ENCODE assay signal across 9 mouse cellular contexts in genomic region chr6:94284089-94284825, GRCm38 (mm10). TPM values are rescaled to one million over a fixed set of nuclear protein-coding genes. Genes with fewer than 3 reads are reported as not detected.
DNase-seq lines count a peak whose midpoint lies in the region; ATAC-seq and TF ChIP-seq lines count a peak whose summit lies in the region.
"Had no signal": no experiment of that assay in that cellular context is flagged by ENCODE, and none has a peak within 500 bp of the region (broad histone marks: within the 10 kb centered on the region; RNA-seq: fewer than 3 reads in every experiment).

No protein-coding gene starts in this region.

- H3K79me2 ChIP-seq in heart, adult 2 months (replicated peaks; ENCODE audit: control insufficient read depth, insufficient read depth, low read length): no peaks in the 10 kb centered on the region

- peak; percentile 36 to 61 for DNase-seq in heart, adult 2 months
- DNase-seq in heart, postnatal 36 days: no peak
- DNase-seq in adrenal gland, adult 18-20 months (ENCODE audit: low spot score in 2 of 2): peak; percentile 41 to 54
- peak; percentile 63 for DNase-seq in embryonic facial prominence, embryonic 11.5 days (ENCODE audit: low spot score)
- DNase-seq in heart, postnatal 25 days (ENCODE audit: low spot score): peak; percentile 14
- peak; percentile 54 for DNase-seq in liver
- DNase-seq in frontal cortex, postnatal 36 days (ENCODE audit: low spot score in 2 of 2): no peak

- no peak for TF ChIP-seq POLR2A in heart, adult 2 months (IDR thresholded peaks at IDR 0.05; ENCODE audit: insufficient read depth, low read depth, low read length)

- TF ChIP-seq CTCF in heart, adult 2 months (IDR thresholded peaks at IDR 0.05): peak; percentile 32; the same call in 1 of the 2 replicates

- H3K9ac ChIP-seq in heart, adult 2 months (ENCODE audit: low read depth, low read length): peak overlapping the region; percentile 58
- H3K9ac ChIP-seq in embryonic facial prominence, embryonic 11.5 days (replicated peaks; ENCODE audit: low read length): peak overlapping the region; percentile 53
- H3K9ac ChIP-seq in neural tube, embryonic 12.5 days: peak overlapping the region; percentile 33

- H3K9me3 ChIP-seq in embryonic facial prominence, embryonic 11.5 days (replicated peaks; ENCODE audit: control insufficient read depth, low read length): peaks cover 5% of the 10 kb centered on the region; the same call in 1 of the 2 replicates
- H3K9me3 ChIP-seq in neural tube, embryonic 12.5 days: 0 out of 2 replicates have a peak, but pooled peaks cover 2% of the 10 kb centered on the region

- H3K4me1 ChIP-seq in heart, adult 2 months (ENCODE audit: control insufficient read depth, insufficient read depth, low read length): peaks cover 4% of the 10 kb centered on the region
- H3K4me1 ChIP-seq in embryonic facial prominence, embryonic 11.5 days (ENCODE audit: control insufficient read depth, insufficient read depth, low read length): no peaks in the 10 kb centered on the region
- peaks cover 22% of the 10 kb centered on the region for H3K4me1 ChIP-seq in neural tube, embryonic 12.5 days

- no peaks in the 10 kb centered on the region for H3K36me3 ChIP-seq in heart, adult 2 months (ENCODE audit: control insufficient read depth, insufficient read depth, low read length)
- no peaks in the 10 kb centered on the region for H3K36me3 ChIP-seq in embryonic facial prominence, embryonic 11.5 days (replicated peaks; ENCODE audit: control insufficient read depth, insufficient read depth, low read depth, low read length)
- no peaks in the 10 kb centered on the region for H3K36me3 ChIP-seq in neural tube, embryonic 12.5 days

- peak; percentile 44 for ATAC-seq in embryonic facial prominence, embryonic 11.5 days (replicated peaks; ENCODE audit: insufficient number of reproducible peaks, low FRiP score, low TSS enrichment, low read depth)
- peak; percentile 74 for ATAC-seq in neural tube, embryonic 12.5 days (ENCODE audit: low FRiP score, low read depth)

- intact Hi-C loops in heart, adult 2 months (cut with DNase I): loop anchor here (5.0 kb wide), 1 partner anchor 42 kb away; no protein-coding TSS in a partner anchor
- intact Hi-C loops in heart, postnatal 36 days (cut with DNase I): loop anchor here (5.0 kb wide), 2 partner anchors 142 to 202 kb away; no protein-coding TSS in a partner anchor
- intact Hi-C loops in heart, postnatal 25 days (cut with DNase I): loop anchor here (5.0 to 10.0 kb wide), 5 partner anchors 42 to 202 kb away; no protein-coding TSS in a partner anchor

- TF ChIP-seq EP300 in heart, adult 2 months (IDR thresholded peaks at IDR 0.05; ENCODE audit: insufficient read depth, low read depth, low read length): peak; percentile 5; the same call in 1 of the 2 replicates

- no peaks in the 10 kb centered on the region for H3K27me3 ChIP-seq in heart, adult 2 months (ENCODE audit: control insufficient read depth, insufficient read depth, low read length)
- H3K27me3 ChIP-seq in embryonic facial prominence, embryonic 11.5 days (ENCODE audit: control insufficient read depth, insufficient read depth, low read length): no peaks in the 10 kb centered on the region
- no peaks in the 10 kb centered on the region for H3K27me3 ChIP-seq in neural tube, embryonic 12.5 days (replicated peaks)
- H3K27me3 ChIP-seq: CH12.LX had no signal

- 1% methylated on average over 44 of the region's 44 CpGs for WGBS in heart, adult 2 months
- under 1% methylated on average over 44 of the region's 44 CpGs for WGBS in embryonic facial prominence, embryonic 11.5 days
- WGBS in neural tube, embryonic 12.5 days: under 1% methylated on average over 44 of the region's 44 CpGs

- peak overlapping the region; percentile 98 for H3K4me3 ChIP-seq in heart, adult 2 months
- peak overlapping the region; percentile 91 for H3K4me3 ChIP-seq in embryonic facial prominence, embryonic 11.5 days (ENCODE audit: low read depth, low read length)
- H3K4me3 ChIP-seq in neural tube, embryonic 12.5 days: peak overlapping the region; percentile 71

- peak overlapping the region; percentile 66 for H3K4me2 ChIP-seq in embryonic facial prominence, embryonic 11.5 days (ENCODE audit: low read depth, low read length)
- peak overlapping the region; percentile 96 for H3K4me2 ChIP-seq in neural tube, embryonic 12.5 days (replicated peaks)

- peak overlapping the region; percentile 96 for H3K27ac ChIP-seq in heart, adult 2 months
- peak overlapping the region; percentile 57 for H3K27ac ChIP-seq in embryonic facial prominence, embryonic 11.5 days (replicated peaks; ENCODE audit: low read depth, low read length)
- H3K27ac ChIP-seq in neural tube, embryonic 12.5 days: no peak overlapping the region

RNA-seq across cellular contexts. Expression of gene Magi1, which starts 0.5 kb away (rescaled TPM):
- total RNA-seq in heart, adult 2 months (2021): 10 to 100 TPM; 14.0 to 16.5 TPM
- polyA plus RNA-seq in heart, adult 2 months (2012; rRNA removed): 4.1 and 5.8 TPM in 2 replicates
- total RNA-seq in heart, postnatal 36 days (2021): 10 to 100 TPM; 14.3 to 16.6 TPM
- 10 to 100 TPM; 12.5 to 27.9 TPM for total RNA-seq in adrenal gland, adult 18-20 months (2021)
- 12.0 and 13.6 TPM in 2 replicates for polyA plus RNA-seq in embryonic facial prominence, embryonic 11.5 days (2014; fragmentation: Nextera tagmentation; extraction: Ambion mirVana)
- total RNA-seq in heart, postnatal 25 days (2021): 10 to 100 TPM; 15.9 to 18.1 TPM
- polyA plus RNA-seq in neural tube, embryonic 12.5 days (2016; fragmentation: Nextera tagmentation; extraction: Ambion mirVana): 25.4 and 28.0 TPM in 2 replicates
- total RNA-seq: CH12.LX had no signal

Comparison
In these comparisons a context has a peak if more than half of its experiments do, and no peak if none do; other contexts are left out.
1. DNase-seq: peak in heart, adult 2 months (2 of 2), adrenal gland, adult 18-20 months (2 of 2), embryonic facial prominence, embryonic 11.5 days (single experiment), heart, postnatal 25 days (single experiment) and liver (single experiment); none in heart, postnatal 36 days (0 of 2) and frontal cortex, postnatal 36 days (0 of 2).
2. Peak in every context shown above with its lines, with median percentiles within 50 percentile points of each other: H3K4me3 ChIP-seq and H3K9ac ChIP-seq.